Mouse (Mus musculus) forelimb bud, embryonic 11.5 days (tissue): ENCODE results near the gene Prdm15.

Source experiments
- DNase-seq: peaks from one replicate; pipeline ENCODE4 v3.0.0-alpha.2; 2012; ENCODE audit warnings: low read depth, low spot score

Gene Prdm15

DNA sequence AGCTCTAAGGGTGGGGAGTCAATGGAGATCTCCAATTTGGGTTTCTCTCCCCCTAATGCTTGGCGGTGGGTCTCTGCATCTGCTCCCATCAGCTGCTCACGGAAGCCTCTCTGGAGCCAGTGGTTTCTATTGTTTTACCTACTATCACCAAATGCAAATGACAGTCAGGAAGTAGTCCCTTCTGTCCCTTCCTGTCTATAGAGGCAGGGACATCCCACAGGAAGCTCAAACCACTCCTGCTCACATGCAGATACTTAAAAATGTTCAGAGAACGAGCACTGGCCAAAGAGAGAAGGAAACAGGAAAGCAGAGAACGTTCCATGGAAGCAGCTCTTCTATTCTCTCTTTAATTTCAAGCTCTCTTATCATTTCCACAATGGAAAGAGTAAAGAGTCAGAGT is 32.1 kb downstream of the Prdm15 start:
- DNase-seq: no peak

DNA sequence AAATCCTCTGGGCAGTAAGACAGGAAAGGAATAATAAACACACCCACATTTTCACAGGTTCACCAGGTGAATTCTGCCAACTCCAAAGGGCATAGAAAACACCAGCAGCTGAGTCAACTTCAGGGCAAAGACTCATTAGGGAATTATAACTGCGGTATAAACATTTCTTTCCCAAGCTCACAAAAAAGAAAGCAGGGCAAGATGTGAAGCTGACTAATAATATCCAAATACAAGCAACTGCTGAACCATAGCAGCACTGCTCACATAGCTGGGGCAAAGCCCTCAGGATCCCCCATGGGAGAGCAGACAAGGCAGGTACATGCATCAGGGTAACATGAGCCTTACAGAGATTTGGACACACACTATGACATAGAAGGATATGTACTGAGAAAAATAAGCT is 34.2 kb downstream of the Prdm15 start:
- DNase-seq: no peak

DNA sequence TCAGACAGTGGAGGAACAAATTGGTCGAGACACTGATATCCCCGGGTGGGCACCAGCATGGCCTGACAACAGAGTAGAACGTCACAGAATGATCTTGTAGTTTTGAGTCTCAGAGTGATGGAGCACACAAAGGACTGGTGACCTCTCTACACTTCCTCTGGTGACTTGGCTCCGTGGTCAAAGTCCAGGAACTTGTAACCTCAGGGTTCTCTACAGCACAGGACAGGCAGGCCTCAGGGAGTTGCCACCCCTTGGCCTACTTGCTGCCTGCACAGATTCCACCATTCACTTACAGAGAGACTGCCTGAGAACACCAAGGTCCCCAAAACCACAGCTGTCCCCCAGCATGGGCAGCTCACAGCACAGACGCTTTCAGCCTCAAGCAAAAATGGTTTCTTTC is 36.4 kb downstream of the Prdm15 start:
- no peak for DNase-seq

DNA sequence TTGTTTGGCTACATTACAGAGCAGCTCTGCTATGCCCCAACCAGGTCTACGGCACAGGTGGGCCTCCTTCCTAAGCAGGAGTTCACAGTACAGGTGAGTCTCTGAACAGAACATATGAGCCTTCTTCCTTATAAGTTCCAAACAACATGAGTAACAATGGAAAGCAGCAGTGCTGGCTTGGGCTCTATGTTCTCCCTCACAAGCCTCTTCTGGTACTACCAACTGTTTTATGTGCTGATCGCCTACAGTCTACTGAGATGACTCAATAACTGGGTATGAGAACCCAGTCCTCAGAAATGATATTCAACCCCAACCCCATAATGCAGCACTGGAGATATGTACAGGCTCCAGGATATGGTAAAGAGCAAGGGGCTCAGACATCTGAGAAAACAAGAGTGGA is 37.6 kb downstream of the Prdm15 start:
- no peak for DNase-seq

DNA sequence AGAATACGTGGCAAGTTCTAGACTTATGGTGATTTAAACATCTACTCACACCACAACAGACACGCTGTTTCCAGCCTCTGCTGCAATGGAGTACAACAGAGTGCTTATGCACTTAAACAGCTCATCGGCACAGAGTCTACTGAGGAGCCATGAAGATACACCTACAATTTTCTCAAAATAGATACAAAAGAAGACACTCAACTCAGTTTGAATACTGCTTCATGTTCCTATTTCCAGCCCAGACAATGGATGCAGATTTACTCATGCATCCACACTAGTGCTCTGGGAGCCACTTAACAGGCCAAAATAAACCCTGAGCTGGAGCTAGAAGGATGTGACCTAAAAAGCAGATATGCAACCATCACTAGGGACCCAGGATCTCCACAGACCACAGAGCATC is 42.8 kb downstream of the Prdm15 start:
- DNase-seq: no peak

DNA sequence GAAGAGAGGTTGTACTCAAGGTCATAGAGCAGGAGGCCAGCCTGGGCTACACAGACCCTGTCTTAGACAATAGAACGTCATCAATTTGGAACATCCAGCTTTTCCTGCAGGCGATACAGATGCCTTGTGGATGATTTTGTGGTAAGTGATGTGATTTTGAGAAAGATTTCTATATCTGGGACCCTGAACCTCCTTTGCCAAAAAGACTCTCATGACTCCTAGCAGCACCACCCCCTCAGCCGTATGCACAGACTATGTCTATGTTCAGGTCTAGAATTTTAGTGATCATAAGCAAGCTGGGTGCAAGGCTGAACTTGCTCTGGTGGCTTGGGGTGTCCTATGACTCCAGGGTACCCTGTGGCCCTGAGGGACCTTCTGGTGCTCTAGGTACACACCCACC is 46.0 kb downstream of the Prdm15 start:
- DNase-seq: no peak

DNA sequence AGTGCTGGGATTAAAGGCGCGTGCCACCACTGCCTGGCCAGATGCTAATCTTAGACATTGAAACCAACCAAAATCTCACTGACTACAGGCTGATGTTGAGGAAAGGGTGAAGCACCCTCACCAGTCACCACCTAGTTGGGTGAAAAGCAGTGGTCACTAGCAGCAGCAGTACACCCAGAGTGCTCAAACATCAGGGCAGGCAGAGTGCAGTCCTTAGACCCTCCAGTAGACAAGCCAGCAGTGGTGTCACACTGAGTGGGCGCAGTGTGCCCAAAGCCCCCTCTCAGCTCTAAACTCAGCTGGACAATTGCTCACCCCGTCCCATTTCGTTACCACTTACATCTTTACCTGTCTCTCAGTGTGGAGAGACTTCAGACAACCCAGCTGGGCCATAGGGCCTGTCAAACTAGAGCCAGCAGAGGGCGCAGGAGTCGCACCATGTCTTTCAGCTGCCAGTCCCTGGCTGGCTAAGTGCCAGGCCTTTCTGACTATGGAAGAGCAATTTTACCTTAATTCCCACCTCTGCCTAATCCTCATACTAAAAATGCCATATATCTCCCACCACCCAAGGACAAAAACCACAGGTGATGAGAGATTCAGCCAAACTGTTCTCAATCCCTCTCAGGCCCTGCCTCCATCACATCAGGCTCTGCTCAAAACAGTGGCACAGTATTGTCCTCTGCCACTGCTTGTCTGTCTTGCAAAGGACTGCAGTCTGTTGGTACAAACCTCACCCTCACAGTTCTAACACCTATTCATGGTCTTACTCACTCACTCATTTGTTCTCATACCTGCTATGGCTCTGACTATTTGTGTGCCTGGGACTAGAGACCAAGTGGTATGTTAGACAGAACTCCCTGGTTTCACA is 46.7 kb downstream of the Prdm15 start:
- DNase-seq: peak; percentile 40

DNA sequence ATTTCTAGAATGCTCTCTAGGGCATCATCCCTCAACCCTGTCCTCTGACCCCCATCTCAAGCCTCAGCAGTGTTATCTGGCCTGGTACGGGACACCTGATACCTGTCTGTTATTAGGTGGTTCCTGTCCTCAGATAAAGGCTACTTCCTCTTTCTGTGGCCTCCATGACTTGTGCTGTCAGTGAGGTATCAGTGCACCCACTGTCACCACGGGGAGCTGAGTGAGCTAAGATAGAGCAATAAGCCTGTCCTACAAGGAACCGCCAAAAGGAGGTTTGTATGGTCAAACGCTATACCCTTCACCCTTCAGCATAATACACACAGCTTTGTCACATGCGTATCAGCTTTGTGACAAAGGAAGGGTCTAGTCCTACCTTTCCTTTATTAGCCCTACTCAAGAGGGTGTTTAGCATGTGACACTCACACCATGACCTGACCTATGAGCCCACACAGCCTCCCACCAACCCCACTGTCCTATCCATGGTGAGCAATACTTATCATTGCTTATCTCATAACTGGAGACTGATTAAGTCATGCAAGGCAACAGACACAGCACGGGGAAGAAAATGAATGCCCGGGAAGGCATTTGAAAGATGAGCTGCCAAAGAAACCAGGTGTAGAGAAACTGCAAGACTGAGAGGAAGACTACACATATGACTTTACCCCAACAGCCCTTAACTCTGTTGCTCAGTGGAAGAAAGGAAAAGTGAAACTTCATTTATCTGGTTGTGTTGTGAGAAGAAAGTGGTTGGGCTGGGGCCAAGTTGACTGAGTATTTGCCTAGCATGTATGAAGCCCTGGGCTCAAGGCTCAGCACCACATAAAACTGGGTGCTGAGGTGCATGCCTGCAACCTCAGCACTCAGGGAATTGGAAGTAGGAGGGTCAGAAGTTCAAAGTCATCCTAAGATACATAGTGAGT is 53.4 kb downstream of the Prdm15 start:
- no peak for DNase-seq

DNA sequence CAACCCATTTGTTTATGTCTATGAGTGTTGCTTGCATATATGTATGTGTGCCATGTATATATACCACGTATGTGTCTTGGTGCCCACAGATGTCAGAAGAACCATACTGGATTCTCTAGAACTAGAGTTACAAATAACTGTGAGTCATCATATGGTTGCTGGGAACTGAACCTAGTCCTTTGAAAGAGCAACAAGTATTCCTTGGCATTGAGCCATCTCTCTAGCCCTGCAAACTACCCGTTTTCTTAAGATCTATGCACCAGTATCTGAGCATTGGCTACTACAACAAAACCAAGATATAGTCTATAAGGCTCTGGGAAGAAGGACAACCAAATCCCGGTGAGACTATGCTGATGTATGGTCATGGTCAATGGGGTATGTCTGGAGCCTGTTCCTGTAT is 54.4 kb downstream of the Prdm15 start:
- no peak for DNase-seq

DNA sequence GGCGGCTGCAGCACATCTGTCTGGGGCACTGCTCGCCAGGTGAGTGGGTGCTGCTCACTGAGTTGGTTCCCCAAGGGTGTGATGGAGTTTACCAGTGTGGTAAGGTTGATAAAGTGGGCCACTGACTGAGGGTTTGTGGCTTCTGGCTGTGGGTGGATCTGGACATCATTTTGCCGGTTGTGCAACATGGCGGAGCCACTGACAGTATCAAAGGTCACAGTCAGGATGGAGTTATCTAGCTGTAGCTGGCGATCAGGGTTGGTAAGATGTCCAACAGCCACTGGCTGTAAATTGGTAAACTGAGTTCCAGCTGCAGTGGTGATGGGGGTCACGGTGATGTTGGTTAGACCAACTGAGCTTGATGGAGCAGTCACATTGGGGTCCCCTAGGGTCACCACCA is 57.4 kb downstream of the Prdm15 start:
- no peak for DNase-seq

DNA sequence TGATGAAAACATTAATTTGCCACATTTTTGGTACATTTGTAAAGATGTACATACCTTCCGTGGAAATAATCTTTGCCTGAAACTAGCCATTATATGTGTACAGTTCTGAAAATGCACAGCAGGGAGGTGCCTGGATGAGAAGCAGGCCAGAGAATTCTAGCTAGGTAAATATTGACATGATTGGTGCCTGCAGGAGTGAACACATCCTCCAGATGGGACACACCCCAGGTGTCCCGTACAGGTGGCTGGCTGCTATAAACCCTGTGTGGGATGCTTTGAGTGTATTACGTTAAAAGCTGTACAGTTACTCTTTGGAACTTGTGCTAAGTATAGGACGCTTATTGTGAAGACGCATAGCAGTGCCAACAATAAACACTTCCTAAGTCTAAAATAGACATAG is 68.6 kb downstream of the Prdm15 start:
- DNase-seq: no peak

DNA sequence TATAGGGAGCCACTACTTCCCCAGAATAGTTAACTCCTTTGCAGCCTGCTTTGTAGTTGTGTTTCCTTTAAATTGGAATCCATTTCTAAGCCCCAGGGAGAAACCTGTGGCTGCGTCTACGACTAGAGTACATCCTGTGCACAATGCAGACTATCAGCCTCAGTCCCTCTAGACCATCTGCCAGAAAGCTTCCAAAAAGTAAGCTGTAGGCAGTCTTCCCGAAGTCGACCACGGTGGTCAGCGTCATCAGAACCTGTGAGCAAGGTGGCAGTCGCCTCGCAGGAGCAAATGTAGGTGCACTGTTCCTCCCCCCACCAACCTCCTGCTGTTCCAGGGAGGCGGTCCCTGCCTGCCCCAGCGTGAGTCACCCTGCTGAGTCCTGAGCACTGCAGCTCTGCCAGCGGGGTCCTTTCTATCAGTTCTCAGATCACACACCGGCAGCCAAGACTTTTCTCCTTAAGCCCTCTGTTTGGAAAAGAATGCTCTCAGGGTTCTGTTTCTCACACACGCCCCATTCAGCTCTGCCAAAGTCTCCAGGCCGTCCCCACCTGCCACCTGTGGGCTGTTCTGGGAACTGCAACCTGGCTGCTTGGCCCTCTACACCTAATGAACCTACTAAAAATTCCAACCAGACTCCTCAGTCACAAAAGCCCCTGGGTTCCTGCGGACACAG is 73.2 kb downstream of the Prdm15 start:
- peak; percentile 84 for DNase-seq

DNA sequence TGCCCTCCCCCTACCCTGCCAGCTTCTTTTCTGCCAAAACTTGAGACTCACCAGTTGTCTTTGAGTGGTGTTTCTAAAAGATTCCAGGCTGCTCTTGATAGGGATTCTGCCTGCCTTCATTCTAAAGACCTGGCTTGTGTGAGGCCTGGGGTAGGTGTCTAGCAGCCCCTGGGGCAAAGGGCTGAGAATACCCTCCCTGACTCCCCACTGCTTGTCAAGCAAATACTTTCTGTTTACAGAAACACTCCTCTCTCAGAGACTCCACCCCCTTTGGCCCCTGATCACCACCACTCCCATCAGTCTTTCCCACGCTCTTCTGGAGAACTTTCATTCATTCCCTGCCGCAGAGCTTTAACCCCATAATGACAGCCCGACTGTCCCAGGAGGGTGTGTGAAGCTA is 85.1 kb downstream of the Prdm15 start:
- DNase-seq: no peak

DNA sequence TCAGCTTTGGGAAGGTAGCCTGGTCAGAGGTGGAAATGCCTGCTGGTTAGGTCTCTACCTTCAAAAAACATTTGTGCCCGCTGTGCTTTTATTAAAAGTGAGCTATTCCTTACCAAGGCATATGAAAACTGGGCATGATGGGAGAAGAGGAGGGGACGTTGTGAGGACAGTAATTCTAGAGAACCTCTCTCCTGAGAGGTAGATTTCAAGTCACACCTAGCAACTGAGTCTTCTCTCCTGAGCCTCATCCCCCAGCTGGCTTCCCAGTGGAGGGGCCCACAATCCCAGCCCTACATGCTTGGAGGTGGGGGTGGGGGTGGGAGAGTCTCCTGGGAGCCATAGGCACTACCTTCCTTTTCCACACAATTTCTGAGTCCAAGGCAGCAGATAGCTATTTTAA is 87.0 kb downstream of the Prdm15 start:
- no peak for DNase-seq

DNA sequence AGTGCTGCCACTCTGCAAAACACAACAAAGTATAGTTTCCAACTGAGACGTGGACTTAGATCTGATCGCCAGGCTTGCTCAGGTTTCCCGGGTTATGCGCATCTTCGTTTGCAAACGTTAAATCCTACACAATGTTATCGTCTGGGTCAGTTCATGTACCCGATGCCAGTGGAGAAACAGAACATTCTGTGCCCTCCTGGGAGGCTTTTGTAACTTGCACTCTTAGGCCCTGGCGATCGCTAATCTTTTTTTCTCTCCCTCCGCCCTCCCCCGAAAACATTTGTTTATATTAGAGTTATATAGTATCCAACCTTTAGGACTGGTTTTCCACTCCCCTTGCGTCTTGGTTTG is 87.7 kb downstream of the Prdm15 start:
- DNase-seq: peak; percentile 10

DNA sequence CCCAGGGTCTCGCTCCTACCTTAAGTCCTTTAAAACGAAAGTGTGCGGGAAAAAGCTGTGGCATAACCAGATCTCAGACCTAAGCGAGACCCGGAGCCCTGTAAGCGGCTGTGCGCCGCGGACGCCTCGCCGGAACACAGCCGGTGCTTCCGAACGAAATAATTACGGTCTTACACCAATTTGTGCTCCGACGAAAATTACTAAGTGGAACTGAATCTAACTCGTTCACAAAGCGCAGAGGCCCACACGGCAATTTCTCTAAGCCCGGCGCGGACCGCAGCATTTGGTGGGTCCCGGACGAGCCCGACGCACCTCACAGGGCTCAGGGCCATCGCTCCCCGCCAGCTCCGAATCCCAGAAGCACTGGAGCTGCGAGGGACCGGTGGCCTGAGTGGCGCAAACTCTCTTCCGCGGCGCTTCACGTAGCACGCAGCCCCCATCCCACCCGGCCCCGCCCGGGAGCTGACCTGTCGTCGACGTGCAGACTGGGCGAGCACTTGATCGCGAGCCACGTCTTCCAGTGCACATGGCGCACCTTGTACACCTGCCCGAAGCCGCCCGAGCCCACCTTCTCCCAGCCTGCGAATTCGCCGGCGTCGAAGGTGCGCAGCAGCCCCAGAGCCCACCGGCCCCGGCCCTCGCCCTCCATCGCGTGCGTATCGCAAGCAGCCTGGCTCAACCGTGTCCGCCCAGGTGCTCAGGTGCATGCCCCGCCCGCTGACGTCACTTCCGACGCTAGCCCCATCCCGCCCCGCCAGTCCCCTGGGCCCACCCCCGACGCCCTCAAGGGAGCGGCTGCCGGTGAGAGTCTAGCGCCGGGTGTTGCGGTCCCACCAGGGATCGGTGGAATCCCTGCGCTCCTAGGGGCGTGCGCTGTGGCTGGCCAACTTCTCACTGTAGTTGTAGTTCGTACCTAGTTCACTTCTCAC is 88.3 kb downstream of the Prdm15 start, which contains the start of gene Ripk4:
Gene Ripk4, minus strand, starts transcription at position 727 of the 929 bp plus-strand sequence.
- DNase-seq: peak; percentile 21

DNA sequence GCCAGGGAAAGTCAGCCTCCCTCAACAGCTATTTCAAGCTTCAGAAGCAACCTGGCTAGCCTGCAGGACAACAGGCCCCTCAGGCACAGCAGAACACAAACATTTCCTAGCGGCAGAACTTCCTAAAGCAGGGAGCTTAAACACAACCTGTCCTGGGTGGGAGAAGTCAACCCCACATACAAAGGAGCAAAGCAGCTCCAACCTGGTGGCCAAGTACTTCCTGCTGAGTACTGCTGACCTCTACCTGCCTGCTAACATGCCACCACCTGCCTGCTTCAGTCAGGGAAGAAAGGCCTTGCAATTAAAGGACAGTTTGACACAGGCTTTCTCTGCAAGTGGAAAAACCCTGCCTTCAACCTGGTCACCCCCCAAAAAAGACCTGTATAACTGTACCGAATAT is 89.9 kb downstream of the Prdm15 start:
- no peak for DNase-seq

DNA sequence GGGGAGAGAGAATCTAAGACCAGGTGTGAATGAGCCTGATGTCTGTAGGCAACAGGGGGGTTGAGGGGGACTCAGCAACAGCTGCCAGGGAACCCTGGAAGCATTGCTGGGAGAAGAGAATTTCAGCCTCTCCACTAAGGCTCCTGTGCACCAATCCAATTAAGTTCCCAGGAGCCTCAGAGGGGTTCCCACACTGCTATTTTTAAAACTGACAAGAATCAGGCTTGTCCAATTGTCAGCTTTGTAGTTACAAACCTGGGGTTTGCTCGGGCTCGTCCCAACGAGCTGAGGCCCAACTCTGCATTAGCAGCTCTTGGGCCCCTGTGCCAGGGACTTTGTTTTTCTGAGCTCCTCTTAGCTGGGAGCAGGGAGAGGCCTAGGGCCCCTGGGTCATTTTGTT is 92.0 kb downstream of the Prdm15 start:
- DNase-seq: peak; percentile 16

DNA sequence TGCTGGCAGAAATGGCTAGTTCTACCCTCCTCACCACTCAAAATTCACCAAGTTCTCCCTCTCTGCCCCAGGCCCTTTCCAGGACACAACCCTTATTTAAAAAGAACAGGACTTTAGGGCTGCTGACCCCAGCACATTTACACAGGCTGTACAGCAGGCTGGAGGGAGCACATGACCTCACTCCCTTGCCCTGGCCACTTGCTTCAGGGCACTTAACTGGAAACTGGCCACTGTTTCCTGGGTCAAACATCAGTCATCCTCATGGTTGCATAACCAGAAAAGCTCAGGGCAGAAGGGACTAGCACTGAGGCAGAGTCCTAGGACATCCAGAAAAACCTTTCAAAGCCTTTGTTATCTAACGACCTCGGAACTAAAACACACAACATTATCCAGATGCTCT is 93.4 kb downstream of the Prdm15 start:
- DNase-seq: no peak

DNA sequence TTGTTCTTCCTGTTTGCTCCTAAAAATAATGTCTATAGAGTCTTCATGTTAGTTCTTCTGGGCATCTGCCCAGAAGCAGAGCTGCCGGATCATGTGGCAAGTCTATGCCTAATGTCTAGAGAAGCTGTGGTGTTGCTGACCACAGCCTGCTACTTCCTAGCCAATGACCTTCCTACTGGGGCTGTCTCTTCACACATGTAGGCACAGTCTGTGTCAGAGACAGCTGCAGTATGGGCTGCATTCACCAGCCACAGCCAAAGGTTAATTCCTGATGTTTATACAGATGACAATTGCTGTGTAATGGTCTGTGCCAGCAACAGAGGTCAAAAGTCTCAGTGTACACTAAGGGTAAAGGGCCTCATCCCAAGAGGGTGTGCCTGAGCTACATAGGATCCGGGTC is 95.2 kb downstream of the Prdm15 start:
- DNase-seq: no peak

DNA sequence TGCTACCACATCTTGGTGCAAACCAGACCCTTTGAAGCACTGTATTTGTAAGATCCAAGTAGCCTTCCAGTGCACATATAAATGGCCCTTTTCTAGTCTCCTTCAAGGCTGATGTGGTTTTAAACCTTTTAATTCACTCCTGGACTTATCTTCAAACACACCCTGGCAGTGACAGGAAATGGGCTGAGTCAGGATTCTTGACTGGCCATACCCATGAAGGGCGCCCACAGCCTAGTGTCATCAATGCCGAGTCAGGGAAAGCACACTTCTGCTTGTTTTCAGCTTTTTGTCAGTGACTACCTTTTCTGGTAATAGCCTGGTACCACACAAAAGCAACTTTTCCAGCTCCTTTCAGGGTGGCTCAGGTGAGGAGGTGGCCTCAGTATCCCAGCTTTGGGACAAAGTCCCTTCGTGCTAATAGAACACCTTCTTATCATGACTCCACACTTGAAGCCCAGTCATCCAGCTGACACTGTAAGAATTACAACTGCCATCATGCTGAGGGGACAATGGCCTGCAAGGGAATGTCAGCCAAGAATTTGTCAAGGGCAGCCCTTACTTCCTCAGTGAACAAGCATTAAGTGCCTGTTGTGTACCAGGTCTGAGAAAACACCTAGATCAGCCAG is 99.2 kb downstream of the Prdm15 start:
- DNase-seq: no peak
